Mouse (Mus musculus) testis, adult 2 months (tissue): ENCODE data around the gene Tmem91.

Experiments used
- CTCF ChIP-seq: fragments of 200-500 bp; IDR thresholded peaks from 2 replicates; pipeline ENCODE4 v1.5.1; 2012; ENCODE audit warnings: low read depth, mild to moderate bottlenecking, inconsistent platforms, low read length, moderate library complexity; ENCODE audit not compliant: control insufficient read depth, insufficient read depth, insufficient replicate concordance
- POLR2A ChIP-seq: fragments of 200-500 bp; IDR thresholded peaks from 2 replicates; pipeline ENCODE4 v1.6.1; 2012; ENCODE audit warnings: low read depth, mild to moderate bottlenecking, inconsistent platforms, low read length, moderate library complexity; ENCODE audit not compliant: control insufficient read depth

DNA sequence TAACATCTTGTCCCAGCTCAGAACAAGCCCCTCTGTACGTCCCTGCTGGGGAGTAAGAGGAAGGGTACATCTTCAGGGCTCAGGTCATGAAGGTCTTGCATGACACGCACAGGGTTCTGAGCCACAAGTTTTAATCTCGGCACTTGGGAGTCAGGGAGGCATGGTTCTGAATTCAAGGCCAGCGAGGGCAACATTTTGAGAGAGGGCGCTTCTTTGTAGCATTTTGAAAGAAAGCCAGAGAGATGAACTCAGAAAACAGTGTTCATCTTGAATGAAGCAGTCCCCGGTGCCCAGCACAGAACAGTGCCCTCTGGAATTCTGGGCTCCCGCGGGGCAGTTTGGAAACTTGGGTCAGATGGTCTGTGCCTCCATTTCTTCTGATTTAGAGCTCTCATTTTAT is 8.6 kb downstream of the Tmem91 start:
- TF ChIP-seq CTCF (no peak), POLR2A (no peak)
